Mouse (Mus musculus) limb, embryonic 12.5 days (tissue): ENCODE measurements around the gene Pacsin2. TPM values are rescaled to one million over a fixed set of nuclear protein-coding genes. Genes with fewer than 3 reads are reported as not detected.
A peak's percentile ranks its signal among the peaks of the same experiment; 100 is the strongest.

Experiments
- ATAC-seq: fragments of 200-750 bp; cut with Nextera tagmentation; 2 replicates; pipeline ENCODE4 v1.8.0; 2017; ENCODE audit warnings: low read depth, moderate TSS enrichment; ENCODE audit not compliant: insufficient number of reproducible peaks, insufficient read depth, low FRiP score, low TSS enrichment
- H3K27ac ChIP-seq: fragments of 300-500 bp; sonication (generic); 2 replicates; pipeline ENCODE4 v1.5.1; 2016; ENCODE audit warnings: mild to moderate bottlenecking, moderate library complexity
- H3K27me3 ChIP-seq: fragments of 300-500 bp; sonication (generic); 2 replicates; pipeline ENCODE4 v1.6.1; 2016; ENCODE audit warnings: mild to moderate bottlenecking, moderate library complexity
- H3K36me3 ChIP-seq: fragments of 300-500 bp; sonication (generic); 2 replicates; pipeline ENCODE4 v1.6.1; 2016; ENCODE audit warnings: mild to moderate bottlenecking, moderate library complexity
- H3K4me1 ChIP-seq: fragments of 300-500 bp; sonication (generic); replicated peaks from 2 replicates; pipeline ENCODE4 v1.6.1; 2016
- H3K4me2 ChIP-seq: fragments of 300-500 bp; sonication (generic); 2 replicates; pipeline ENCODE4 v1.6.1; 2016; ENCODE audit warnings: mild to moderate bottlenecking, moderate library complexity
- H3K4me3 ChIP-seq: fragments of 300-500 bp; sonication (generic); replicated peaks from 2 replicates; pipeline ENCODE4 v1.5.1; 2016; ENCODE audit warnings: mild to moderate bottlenecking
- H3K9ac ChIP-seq: fragments of 300-500 bp; sonication (generic); replicated peaks from 2 replicates; pipeline ENCODE4 v1.6.1; 2016; ENCODE audit warnings: mild to moderate bottlenecking, moderate library complexity
- H3K9me3 ChIP-seq: fragments of 300-500 bp; sonication (generic); 2 replicates; pipeline ENCODE4 v1.6.1; 2016; ENCODE audit warnings: mild to moderate bottlenecking, moderate library complexity
- WGBS: fragments of 180-500 bp; shearing (Covaris S2); methylation state at CpG from one replicate; pipeline ENCODE4 v1.1.7; 2016; 5-methylcytosine and 5-hydroxymethylcytosine counted together
- polyA plus RNA-seq: library from polyadenylated mRNA; unstranded; fragments of >200 nt; fragmentation: Nextera tagmentation; extraction: Ambion mirVana; gene quantifications from 2 replicates; pipeline ENCODE4 v1.2.1, GENCODE M21; 2016

The Pacsin2 gene
- polyA plus RNA-seq, 1 experiment from 2014 or later: 45.5 TPM

GRCm38 (mm10) chr15:83478096-83478495 is 13.7 kb upstream of the Pacsin2 start:
- Histone ChIP-seq H3K27me3 (no peaks in the 10 kb centered on the region), H3K9ac (no peak overlapping the region), H3K36me3 (no peaks in the 10 kb centered on the region), H3K9me3 (no peaks in the 10 kb centered on the region), H3K4me3 (no peak overlapping the region), H3K4me2 (no peak overlapping the region), H3K27ac (no peak overlapping the region), H3K4me1 (peaks cover 14% of the 10 kb centered on the region)
- no peak for ATAC-seq
- 69% methylated on average over 3 of the region's 3 CpGs for WGBS

DNA sequence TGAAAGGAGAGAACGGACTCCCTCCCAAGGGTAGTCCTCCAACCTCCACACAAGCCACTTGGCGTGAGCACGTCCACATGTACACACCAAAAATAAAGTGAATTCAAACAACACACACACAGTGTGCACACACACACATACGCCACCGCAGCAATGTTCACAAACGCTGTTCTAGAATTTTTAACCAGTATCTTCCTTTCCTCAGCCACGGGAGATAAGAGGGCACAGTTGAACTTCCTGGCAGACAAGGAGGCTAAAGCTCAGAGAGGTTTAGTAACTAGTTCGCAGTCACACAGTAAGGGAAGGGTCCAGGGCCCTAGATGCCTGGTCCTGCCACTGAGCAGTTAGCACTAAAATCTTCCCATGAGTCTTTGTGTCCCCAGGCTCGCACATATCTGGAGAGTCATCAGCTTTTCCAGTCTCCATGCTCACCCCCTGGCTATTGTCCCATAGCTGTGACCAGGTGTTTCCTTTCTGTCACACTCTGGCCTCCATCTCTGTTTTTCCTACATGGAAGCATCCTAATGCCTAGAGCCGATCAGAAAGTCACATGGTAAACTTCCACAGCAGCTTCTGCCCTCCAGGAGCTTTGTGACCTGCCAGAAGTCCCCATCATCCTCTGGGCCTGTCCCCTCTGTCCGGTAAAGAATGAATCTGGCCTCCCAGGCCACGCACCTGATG is 12.3 kb upstream of the Pacsin2 start:
- H3K4me1 ChIP-seq: peaks cover 14% of the 10 kb centered on the region
- ATAC-seq: no peak
- H3K9ac ChIP-seq: no peak overlapping the region
- WGBS: 85% methylated on average over 12 of the region's 12 CpGs
- H3K4me2 ChIP-seq: no peak overlapping the region
- H3K27ac ChIP-seq: no peak overlapping the region
- no peaks in the 10 kb centered on the region for H3K27me3 ChIP-seq
- H3K9me3 ChIP-seq: no peaks in the 10 kb centered on the region
- no peaks in the 10 kb centered on the region for H3K36me3 ChIP-seq
- no peak overlapping the region for H3K4me3 ChIP-seq

DNA sequence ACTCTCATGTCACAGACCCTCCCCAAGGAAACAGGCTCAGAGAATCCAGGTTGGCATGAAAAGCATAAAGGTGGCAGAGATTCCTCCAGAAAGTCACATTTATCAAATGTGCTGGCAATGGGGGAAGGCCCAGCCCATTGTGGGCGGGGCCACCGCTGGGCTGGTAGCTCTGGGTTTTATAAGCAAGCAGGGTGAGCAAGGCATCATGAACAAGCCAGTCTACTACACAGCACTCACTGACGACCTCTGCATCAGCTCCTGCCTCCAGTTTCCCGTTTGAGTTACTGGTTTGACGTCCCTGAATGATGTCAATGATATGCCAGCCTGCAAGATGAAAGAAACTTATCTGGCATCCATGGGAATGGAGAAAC is 10.0 kb upstream of the Pacsin2 start:
- Histone ChIP-seq H3K4me2 (no peak overlapping the region), H3K4me3 (no peak overlapping the region), H3K4me1 (peaks cover 18% of the 10 kb centered on the region), H3K36me3 (no peaks in the 10 kb centered on the region), H3K9me3 (no peaks in the 10 kb centered on the region), H3K27me3 (no peaks in the 10 kb centered on the region), H3K9ac (no peak overlapping the region), H3K27ac (no peak overlapping the region)
- WGBS: 23% methylated on average over 5 of the region's 5 CpGs
- ATAC-seq: no peak

DNA sequence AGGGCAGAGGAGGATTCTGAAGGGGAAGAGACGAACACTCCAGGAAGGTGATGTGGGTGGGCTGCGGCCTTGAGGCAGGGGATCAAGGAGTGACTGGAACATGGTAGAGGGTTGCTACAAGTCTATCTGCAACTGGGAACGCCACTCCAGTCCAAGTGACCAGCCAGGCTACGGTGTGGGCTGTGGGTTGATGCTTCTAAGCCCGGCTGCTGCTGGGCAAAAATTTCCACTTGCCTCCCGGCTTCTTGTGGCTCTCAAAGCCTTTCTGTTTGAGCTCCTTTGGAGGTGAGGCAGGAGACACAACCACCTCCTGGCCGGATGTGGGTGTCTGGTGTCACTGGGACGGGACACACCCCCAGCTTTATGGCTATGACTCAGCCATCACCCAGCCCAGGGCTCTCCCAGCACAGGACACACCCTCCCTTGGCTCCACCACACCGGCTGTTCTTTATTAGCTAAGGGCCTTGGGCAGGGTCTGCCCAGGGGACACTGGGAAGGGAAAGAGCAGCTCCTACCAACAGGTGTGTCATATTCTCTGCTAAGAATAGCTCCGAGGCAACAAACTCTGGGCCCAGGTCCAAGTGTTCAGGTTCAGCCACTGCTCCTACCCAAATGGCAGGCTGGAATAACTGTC is 9.5 kb upstream of the Pacsin2 start:
- 33% methylated on average over 10 of the region's 10 CpGs for WGBS
- Histone ChIP-seq H3K4me3 (no peak overlapping the region), H3K27ac (peak overlapping the region; percentile 50; the same call in 1 of the 2 replicates), H3K4me1 (peaks cover 18% of the 10 kb centered on the region), H3K9ac (no peak overlapping the region), H3K4me2 (no peak overlapping the region), H3K27me3 (no peaks in the 10 kb centered on the region), H3K36me3 (no peaks in the 10 kb centered on the region), H3K9me3 (no peaks in the 10 kb centered on the region)
- peak; percentile 41; the same call in 1 of the 2 replicates for ATAC-seq

DNA sequence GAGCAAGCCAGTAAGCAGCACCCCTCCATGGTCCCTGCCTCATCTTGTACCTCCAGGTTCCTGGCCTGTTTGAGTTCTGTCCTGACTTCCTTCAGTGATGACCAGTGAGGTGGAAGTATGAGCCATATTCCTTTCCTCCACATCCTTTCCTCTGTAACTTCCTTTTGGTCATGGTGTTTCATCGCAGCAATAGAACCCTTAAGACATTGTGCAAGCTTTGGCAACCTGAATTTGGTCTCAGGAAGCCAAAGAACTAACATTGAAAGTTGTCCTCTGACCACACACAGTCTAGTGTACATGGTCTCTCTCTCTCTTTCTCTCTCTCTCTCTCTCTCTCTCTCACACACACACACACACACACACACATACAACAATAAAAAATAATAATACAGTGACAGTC is 8.8 kb upstream of the Pacsin2 start:
- peaks cover 18% of the 10 kb centered on the region for H3K4me1 ChIP-seq
- no peaks in the 10 kb centered on the region for H3K36me3 ChIP-seq
- H3K9ac ChIP-seq: no peak overlapping the region
- no peaks in the 10 kb centered on the region for H3K9me3 ChIP-seq
- no peaks in the 10 kb centered on the region for H3K27me3 ChIP-seq
- no peak for ATAC-seq
- WGBS: 95% methylated on average over 1 of the region's 1 CpGs
- no peak overlapping the region for H3K4me3 ChIP-seq
- H3K4me2 ChIP-seq: no peak overlapping the region
- no peak overlapping the region for H3K27ac ChIP-seq

DNA sequence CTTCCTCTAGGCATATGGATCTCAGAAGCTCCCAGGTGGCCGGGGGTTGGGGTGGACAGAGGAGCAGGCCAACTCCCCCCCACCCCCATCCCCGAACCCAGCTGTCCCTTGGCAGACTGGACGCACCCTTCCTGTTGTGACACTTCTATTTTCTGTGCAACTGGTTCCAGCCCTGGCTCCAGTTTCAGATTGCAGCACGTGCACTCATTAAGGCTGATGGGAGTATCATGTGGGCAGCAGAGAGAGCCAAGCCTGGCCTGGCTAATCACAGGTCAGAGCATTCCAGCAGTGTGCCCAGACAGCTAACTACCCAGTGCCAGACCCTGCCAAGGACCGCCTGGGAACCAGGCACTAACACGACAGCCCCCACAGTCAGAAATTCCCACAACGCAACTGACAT is 7.1 kb upstream of the Pacsin2 start:
- ATAC-seq: no peak
- 57% methylated on average over 7 of the region's 7 CpGs for WGBS

DNA sequence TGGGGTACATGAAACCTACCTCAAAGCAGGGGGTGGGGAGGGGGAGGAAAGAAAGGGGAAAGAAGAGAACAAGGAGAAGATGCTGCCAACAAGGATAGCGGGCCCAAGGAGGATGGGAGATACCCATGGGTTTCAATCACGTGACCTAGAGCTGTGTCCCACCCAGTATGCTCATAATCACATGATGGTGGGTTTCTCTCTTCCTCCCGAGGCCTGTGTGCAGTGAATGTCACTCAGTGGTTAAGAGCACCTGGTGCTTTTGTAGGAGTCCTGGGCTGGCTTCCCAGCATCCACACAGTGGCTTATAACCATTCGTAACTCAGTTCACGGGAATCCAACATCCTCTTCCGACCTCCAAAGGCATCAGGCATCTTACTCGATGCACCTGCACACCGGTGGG is 6.0 kb upstream of the Pacsin2 start:
- H3K4me2 ChIP-seq: no peak overlapping the region
- no peak for ATAC-seq
- H3K9me3 ChIP-seq: no peaks in the 10 kb centered on the region
- H3K27me3 ChIP-seq: no peaks in the 10 kb centered on the region
- no peak overlapping the region for H3K27ac ChIP-seq
- no peak overlapping the region for H3K4me3 ChIP-seq
- H3K36me3 ChIP-seq: no peaks in the 10 kb centered on the region
- peaks cover 18% of the 10 kb centered on the region for H3K4me1 ChIP-seq
- WGBS: 79% methylated on average over 8 of the region's 8 CpGs
- H3K9ac ChIP-seq: no peak overlapping the region

More for the DNA sequence above, 7.1 kb upstream of the Pacsin2 start:
- no peak overlapping the region for H3K4me2 ChIP-seq
- no peaks in the 10 kb centered on the region for H3K27me3 ChIP-seq
- no peak overlapping the region for H3K27ac ChIP-seq
- H3K4me1 ChIP-seq: peaks cover 18% of the 10 kb centered on the region
- no peak overlapping the region for H3K4me3 ChIP-seq
- H3K9me3 ChIP-seq: no peaks in the 10 kb centered on the region
- no peak overlapping the region for H3K9ac ChIP-seq
- no peaks in the 10 kb centered on the region for H3K36me3 ChIP-seq

DNA sequence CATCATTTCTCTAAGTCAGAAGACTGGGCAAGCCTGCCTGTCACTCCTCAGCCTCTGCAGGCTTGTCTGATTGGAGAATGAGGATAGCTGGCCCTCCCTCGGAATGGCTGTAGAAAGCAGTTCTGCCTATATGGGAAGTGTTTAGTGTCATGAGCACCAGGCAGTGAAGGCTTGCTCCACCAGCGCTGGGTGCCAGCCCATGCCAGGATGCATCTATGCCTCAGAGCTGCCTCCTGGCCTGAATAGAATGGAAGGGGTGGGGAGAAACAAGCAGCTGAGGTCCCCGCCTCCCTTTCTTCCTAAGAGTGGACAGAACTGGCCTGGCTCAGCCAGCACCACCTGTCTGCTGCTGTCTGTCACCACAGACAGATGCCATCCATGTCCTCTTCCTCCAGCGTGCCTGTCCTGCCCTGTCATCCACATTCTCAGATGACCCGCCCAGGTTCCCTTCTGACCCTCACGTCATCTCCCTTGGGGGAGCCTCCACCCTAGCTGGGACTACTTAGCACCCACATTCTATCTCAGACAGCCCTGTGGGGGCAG is 4.9 kb upstream of the Pacsin2 start:
- 59% methylated on average over 6 of the region's 6 CpGs for whole genome bisulfite sequencing
- Histone ChIP-seq H3K27ac (no peak overlapping the region), H3K36me3 (no peaks in the 10 kb centered on the region), H3K4me3 (no peak overlapping the region), H3K9ac (no peak overlapping the region), H3K4me2 (no peak overlapping the region), H3K9me3 (no peaks in the 10 kb centered on the region), H3K4me1 (peaks cover 13% of the 10 kb centered on the region), H3K27me3 (no peaks in the 10 kb centered on the region)
- no peak for ATAC-seq

- Histone ChIP-seq H3K4me3 (no peak overlapping the region), H3K27me3 (no peaks in the 10 kb centered on the region), H3K9me3 (no peaks in the 10 kb centered on the region), H3K36me3 (no peaks in the 10 kb centered on the region), H3K4me2 (no peak overlapping the region), H3K4me1 (peaks cover 20% of the 10 kb centered on the region), H3K9ac (no peak overlapping the region), H3K27ac (no peak overlapping the region)
- no peak for ATAC-seq
- 82% methylated on average over 9 of the region's 9 CpGs for WGBS
These were observed 3.0 kb upstream of the Pacsin2 start for GRCm38 (mm10) chr15:83467232-83467966.

- H3K9ac ChIP-seq: no peak overlapping the region
- 86% methylated on average over 4 of the region's 4 CpGs for WGBS
- H3K9me3 ChIP-seq: no peaks in the 10 kb centered on the region
- no peak overlapping the region for H3K4me3 ChIP-seq
- H3K36me3 ChIP-seq: no peaks in the 10 kb centered on the region
- no peak overlapping the region for H3K4me2 ChIP-seq
- H3K27ac ChIP-seq: no peak overlapping the region
- H3K4me1 ChIP-seq: peaks cover 17% of the 10 kb centered on the region
- no peak for ATAC-seq
- H3K27me3 ChIP-seq: no peaks in the 10 kb centered on the region
These were observed 1.9 kb upstream of the Pacsin2 start for GRCm38 (mm10) chr15:83466331-83466730.

DNA sequence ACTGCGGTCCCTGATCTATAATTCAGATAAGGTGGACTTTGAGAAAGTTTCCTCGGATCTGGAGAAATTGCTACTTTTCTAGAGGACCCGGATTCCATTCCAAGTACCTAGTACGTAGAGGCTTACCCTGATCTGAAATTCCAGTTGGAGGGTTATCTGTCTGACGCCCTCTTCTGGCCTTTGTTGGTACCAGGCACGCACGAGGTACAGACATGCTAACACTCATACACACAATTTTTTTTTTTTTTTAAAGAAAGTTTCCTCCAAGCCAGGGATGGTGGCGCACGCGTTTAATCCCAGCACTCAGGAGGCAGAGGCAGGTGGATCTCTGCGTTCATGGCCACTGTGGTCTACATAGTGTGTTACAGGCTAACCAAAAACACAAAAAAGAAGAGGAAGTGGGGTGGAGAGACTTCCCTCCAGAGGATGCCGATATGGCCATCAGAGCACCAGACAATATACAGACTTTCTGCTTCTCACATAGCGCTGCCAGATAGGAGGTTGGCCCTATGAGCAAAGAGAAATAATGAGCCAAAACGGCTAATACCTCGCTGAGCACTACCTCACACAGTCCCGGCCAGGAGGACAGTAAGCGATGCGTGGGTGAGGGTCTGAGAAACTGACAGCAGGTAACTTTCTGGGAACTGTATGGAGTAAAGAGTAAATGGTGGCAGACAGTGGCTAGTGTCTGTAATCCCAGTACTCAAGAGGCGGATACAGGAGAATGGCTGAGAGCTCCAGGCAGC is 672 bp upstream of the Pacsin2 start:
- H3K27me3 ChIP-seq: no peaks in the 10 kb centered on the region
- H3K4me3 ChIP-seq: peak overlapping the region; percentile 75
- WGBS: 80% methylated on average over 19 of the region's 19 CpGs
- no peaks in the 10 kb centered on the region for H3K9me3 ChIP-seq
- peak overlapping the region; percentile 91 for H3K4me2 ChIP-seq
- peaks cover 16% of the 10 kb centered on the region for H3K4me1 ChIP-seq
- 0 out of 2 replicates have a peak, but pooled peaks cover 3% of the 10 kb centered on the region for H3K36me3 ChIP-seq
- H3K9ac ChIP-seq: no peak overlapping the region
- H3K27ac ChIP-seq: no peak overlapping the region
- ATAC-seq: no peak
